Mouse (Mus musculus) heart, embryonic 14.5 days (tissue): Measurements from ENCODE around the gene Kmt5a. TPM values are rescaled to one million over a fixed set of nuclear protein-coding genes. Genes with fewer than 3 reads are reported as not detected.

Experiments
- ATAC-seq: fragments of 200-750 bp; cut with Nextera tagmentation; 2 replicates; pipeline ENCODE4 v1.8.0; 2017; ENCODE audit warnings: low read depth, moderate TSS enrichment; ENCODE audit not compliant: insufficient number of reproducible peaks, insufficient read depth, low FRiP score
- H3K27ac ChIP-seq, 2 experiments: fragments of 200-500 bp in 1 of 2; fragments of 300-500 bp in 1 of 2; sonication (generic) in 1 of 2; replicated peaks in 1 of 2; 2 replicates each; pipeline ENCODE4 v1.5.1; 2012 to 2014; ENCODE audit warnings: low read depth in 2 of 2, low read length in 2 of 2, control low read depth in 1 of 2, mild to moderate bottlenecking in 1 of 2, mixed read lengths in 1 of 2; ENCODE audit not compliant: control insufficient read depth in 1 of 2, insufficient read depth in 1 of 2
- H3K27me3 ChIP-seq: fragments of 300-500 bp; sonication (generic); 2 replicates; pipeline ENCODE4 v1.6.1; 2014; ENCODE audit warnings: mild to moderate bottlenecking, low read length, control low read depth; ENCODE audit not compliant: control insufficient read depth, insufficient read depth
- H3K36me3 ChIP-seq: fragments of 300-500 bp; sonication (generic); 2 replicates; pipeline ENCODE4 v1.6.1; 2014; ENCODE audit warnings: mild to moderate bottlenecking, control low read depth, low read length, mixed read lengths; ENCODE audit not compliant: control insufficient read depth, insufficient read depth
- H3K4me1 ChIP-seq, 2 experiments: fragments of 200-500 bp in 1 of 2; fragments of 300-500 bp in 1 of 2; sonication (generic) in 1 of 2; 2 replicates each; pipeline ENCODE4 v1.6.1; 2012 to 2014; ENCODE audit warnings: low read length in 2 of 2, control low read depth in 1 of 2, mixed read lengths in 1 of 2; ENCODE audit not compliant: control insufficient read depth in 2 of 2, insufficient read depth in 2 of 2
- H3K4me2 ChIP-seq: fragments of 300-500 bp; sonication (generic); 2 replicates; pipeline ENCODE4 v1.6.1; 2014; ENCODE audit warnings: mild to moderate bottlenecking, low read length
- H3K4me3 ChIP-seq, 2 experiments: fragments of 200-500 bp in 1 of 2; fragments of 300-500 bp in 1 of 2; sonication (generic) in 1 of 2; 2 replicates each; pipeline ENCODE4 v1.5.1; 2012 to 2014; ENCODE audit warnings: low read length in 2 of 2, mild to moderate bottlenecking in 2 of 2, control low read depth in 1 of 2, low read depth in 1 of 2, moderate library complexity in 1 of 2; ENCODE audit not compliant: control insufficient read depth in 1 of 2, insufficient read depth in 1 of 2
- H3K9ac ChIP-seq: fragments of 300-500 bp; sonication (generic); 2 replicates; pipeline ENCODE4 v1.6.1; 2014; ENCODE audit warnings: mild to moderate bottlenecking, low read length
- H3K9me3 ChIP-seq: fragments of 300-500 bp; sonication (generic); 2 replicates; pipeline ENCODE4 v1.6.1; 2016; ENCODE audit warnings: low read length, control low read depth; ENCODE audit not compliant: control insufficient read depth
- WGBS: fragments of 180-500 bp; shearing (Covaris S2); extraction: QIAGEN DNeasy Blood & Tissue Kit; methylation state at CpG from one replicate; pipeline ENCODE4 v1.1.7; 2014; 5-methylcytosine and 5-hydroxymethylcytosine counted together
- polyA plus RNA-seq: library from polyadenylated mRNA; unstranded; fragments of >200 nt; fragmentation: Nextera tagmentation; extraction: Ambion mirVana; gene quantifications from 2 replicates; pipeline ENCODE4 v1.2.1, GENCODE M21; 2014

Kmt5a gene
- polyA plus RNA-seq: 86.6 and 87.8 TPM in 2 replicates

DNA sequence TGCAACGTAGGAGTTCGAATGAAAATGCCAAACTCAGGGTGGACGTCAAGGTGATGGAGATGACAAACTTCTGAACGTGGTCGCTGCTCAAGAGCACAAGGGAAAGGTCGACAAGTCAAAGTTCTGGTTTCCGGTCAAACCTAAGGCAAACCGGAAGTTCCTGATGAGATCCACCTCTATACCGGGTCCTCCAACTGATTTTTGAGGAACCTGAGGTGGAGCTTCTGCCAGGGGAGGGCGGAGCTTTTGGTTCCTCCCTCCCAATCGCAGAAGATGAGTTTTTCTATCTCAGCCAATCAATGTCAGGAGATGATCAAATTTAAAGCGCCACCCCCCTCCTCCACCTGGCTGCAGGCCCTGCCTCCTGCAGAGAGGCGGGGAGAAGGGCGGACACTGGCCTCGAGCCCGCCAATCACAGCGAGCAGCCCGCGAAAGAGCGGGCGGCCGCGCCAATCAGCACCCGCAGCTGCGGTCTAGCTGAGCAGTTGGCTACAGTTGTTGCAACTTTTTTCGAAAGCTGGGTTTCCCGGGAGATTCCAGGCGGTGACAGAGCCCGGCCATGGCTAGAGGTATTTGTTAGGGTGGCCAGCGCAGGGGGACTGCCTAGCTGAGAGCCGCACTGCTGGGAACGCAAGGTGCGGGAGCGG lies at the start of gene Kmt5a:
Kmt5a (plus strand) TSS at position 484 of the 647 bp plus-strand sequence.
- no peaks in the 10 kb centered on the region for H3K27me3 ChIP-seq
- H3K4me1 ChIP-seq: peaks cover 2 to 10% of the 10 kb centered on the region in 2 experiments; a peak in 3 of 4 replicates
- peak; percentile 96 for ATAC-seq
- no peaks in the 10 kb centered on the region for H3K36me3 ChIP-seq
- peak within 1 kb of the TSS; percentile 84 to 93 for H3K27ac ChIP-seq
- peak within 1 kb of the TSS; percentile 71 to 73 for H3K4me3 ChIP-seq
- peak within 1 kb of the TSS; percentile 86 for H3K9ac ChIP-seq
- H3K9me3 ChIP-seq: no peaks in the 10 kb centered on the region
- H3K4me2 ChIP-seq: peak within 1 kb of the TSS; percentile 93
- under 1% methylated on average over 34 of the region's 34 CpGs for WGBS

GRCm38 (mm10) chr5:124392412-124392811 lies 47.3 kb upstream of the Kmt5a start:
- WGBS: 94% methylated on average over 4 of the region's 4 CpGs
- no peaks in the 10 kb centered on the region for H3K4me1 ChIP-seq
- no peak overlapping the region for H3K4me3 ChIP-seq
- peaks cover 98% of the 10 kb centered on the region for H3K36me3 ChIP-seq
- no peak for ATAC-seq
- H3K9ac ChIP-seq: no peak overlapping the region
- no peaks in the 10 kb centered on the region for H3K9me3 ChIP-seq
- H3K27ac ChIP-seq: no peak overlapping the region
- no peak overlapping the region for H3K4me2 ChIP-seq
- H3K27me3 ChIP-seq: no peaks in the 10 kb centered on the region

DNA sequence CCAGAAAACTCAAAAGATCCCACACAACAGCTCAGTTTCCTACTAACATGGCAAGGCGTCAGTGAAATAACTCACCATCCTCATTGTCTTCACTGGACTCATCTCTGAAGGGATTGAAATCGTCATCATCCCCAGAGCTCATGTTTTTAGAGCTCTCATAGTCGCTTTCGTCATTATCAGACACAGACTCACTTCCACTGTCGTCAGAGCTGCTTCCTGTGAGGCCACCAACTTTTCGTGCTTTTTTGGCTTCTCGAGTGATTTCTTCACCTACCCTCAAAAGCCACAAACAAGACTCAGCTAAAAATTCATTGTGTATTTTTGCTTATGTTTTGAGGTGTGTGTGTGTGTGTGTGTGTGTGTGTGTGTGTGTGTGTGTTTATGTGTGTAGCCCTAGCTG lies 46.0 kb upstream of the Kmt5a start:
- Histone ChIP-seq H3K27me3 (no peaks in the 10 kb centered on the region), H3K4me3 (no peak overlapping the region), H3K36me3 (peaks cover 100% of the 10 kb centered on the region), H3K27ac (no peak overlapping the region), H3K9ac (no peak overlapping the region), H3K4me2 (no peak overlapping the region), H3K4me1 (no peaks in the 10 kb centered on the region), H3K9me3 (no peaks in the 10 kb centered on the region)
- 77% methylated on average over 7 of the region's 7 CpGs for WGBS
- ATAC-seq: no peak

DNA sequence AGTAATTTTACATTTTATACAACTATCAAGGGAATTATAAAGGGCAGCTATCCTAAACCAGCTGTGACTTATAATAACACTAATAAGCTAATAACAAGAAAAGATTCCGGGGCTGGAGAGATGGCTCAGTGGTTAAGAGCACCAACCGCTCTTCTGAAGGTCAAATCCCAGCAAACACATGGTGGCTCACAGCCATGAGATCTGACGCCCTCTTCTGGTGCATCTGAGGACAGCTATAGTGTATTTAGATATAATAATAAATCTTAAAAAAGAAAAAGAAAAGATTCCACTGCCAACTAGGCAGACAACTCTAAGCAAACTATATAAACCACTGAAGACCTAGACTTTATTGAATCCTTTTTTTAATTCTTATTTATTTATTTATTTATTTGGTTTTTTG lies 28.9 kb upstream of the Kmt5a start:
- WGBS: 75% methylated on average over 3 of the region's 3 CpGs

GRCm38 (mm10) chr5:124412163-124412562 lies 27.6 kb upstream of the Kmt5a start:
- ATAC-seq: no peak
- Histone ChIP-seq H3K9ac (no peak overlapping the region), H3K36me3 (peaks cover 72% of the 10 kb centered on the region), H3K4me2 (no peak overlapping the region), H3K4me1 (no peaks in the 10 kb centered on the region), H3K9me3 (no peaks in the 10 kb centered on the region), H3K4me3 (no peak overlapping the region), H3K27ac (no peak overlapping the region), H3K27me3 (no peaks in the 10 kb centered on the region)
- 82% methylated on average over 5 of the region's 5 CpGs for WGBS

More for the DNA sequence above, 28.9 kb upstream of the Kmt5a start:
- Histone ChIP-seq H3K9ac (no peak overlapping the region), H3K4me3 (no peak overlapping the region), H3K27me3 (no peaks in the 10 kb centered on the region), H3K36me3 (peaks cover 82% of the 10 kb centered on the region), H3K27ac (no peak overlapping the region), H3K9me3 (no peaks in the 10 kb centered on the region), H3K4me2 (no peak overlapping the region), H3K4me1 (no peaks in the 10 kb centered on the region)
- ATAC-seq: no peak

DNA sequence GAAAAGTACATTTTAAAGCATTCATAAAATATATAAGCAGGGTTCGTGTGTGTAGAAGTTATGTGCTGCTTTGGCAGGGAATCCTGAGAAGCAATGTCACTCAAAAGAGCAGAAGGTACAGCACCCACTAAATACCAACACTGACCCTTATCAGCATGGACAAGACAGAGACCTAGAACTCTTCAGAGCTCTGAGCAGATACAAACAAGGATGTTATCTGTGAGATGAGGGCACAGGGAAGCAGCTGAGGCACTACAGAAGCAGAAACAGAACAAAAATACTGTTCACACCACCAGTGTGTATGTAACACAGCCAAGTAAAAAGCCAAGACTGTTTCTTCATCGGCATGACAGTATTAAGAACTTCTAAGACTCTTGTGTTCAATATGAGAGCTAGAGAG lies 20.8 kb upstream of the Kmt5a start:
- 80% methylated on average over 2 of the region's 2 CpGs for WGBS
- Histone ChIP-seq H3K9me3 (no peaks in the 10 kb centered on the region), H3K27me3 (no peaks in the 10 kb centered on the region), H3K4me2 (no peak overlapping the region), H3K4me3 (no peak overlapping the region), H3K27ac (no peak overlapping the region), H3K36me3 (peaks cover 29% of the 10 kb centered on the region), H3K9ac (no peak overlapping the region), H3K4me1 (peaks cover 0 to 12% of the 10 kb centered on the region in 2 experiments; a peak in 1 of 4 replicates)
- ATAC-seq: no peak

- no peak overlapping the region for H3K27ac ChIP-seq
- H3K9me3 ChIP-seq: no peaks in the 10 kb centered on the region
- 77% methylated on average over 2 of the region's 2 CpGs for WGBS
- no peak overlapping the region for H3K4me3 ChIP-seq
- H3K4me2 ChIP-seq: no peak overlapping the region
- peaks cover 0 to 18% of the 10 kb centered on the region in 2 experiments; a peak in 2 of 4 replicates for H3K4me1 ChIP-seq
- H3K27me3 ChIP-seq: no peaks in the 10 kb centered on the region
- peaks cover 14% of the 10 kb centered on the region for H3K36me3 ChIP-seq
- ATAC-seq: no peak
- no peak overlapping the region for H3K9ac ChIP-seq
Observed at GRCm38 (mm10) chr5:124421786-124422185, 17.9 kb upstream of the Kmt5a start.
